Mouse (Mus musculus) right cerebral cortex, postnatal 4 days (tissue): ENCODE measurements around the gene Adipor2.
"Not testable (repeated sequence)": the region's sequence is repeated elsewhere in the genome, so short reads cannot be mapped to it uniquely, and the experiment has no call there.

ENCODE experiments used
- DNase-seq: peaks from one replicate; pipeline ENCODE4 v3.0.0-alpha.2; 2022

The Adipor2 gene

DNA sequence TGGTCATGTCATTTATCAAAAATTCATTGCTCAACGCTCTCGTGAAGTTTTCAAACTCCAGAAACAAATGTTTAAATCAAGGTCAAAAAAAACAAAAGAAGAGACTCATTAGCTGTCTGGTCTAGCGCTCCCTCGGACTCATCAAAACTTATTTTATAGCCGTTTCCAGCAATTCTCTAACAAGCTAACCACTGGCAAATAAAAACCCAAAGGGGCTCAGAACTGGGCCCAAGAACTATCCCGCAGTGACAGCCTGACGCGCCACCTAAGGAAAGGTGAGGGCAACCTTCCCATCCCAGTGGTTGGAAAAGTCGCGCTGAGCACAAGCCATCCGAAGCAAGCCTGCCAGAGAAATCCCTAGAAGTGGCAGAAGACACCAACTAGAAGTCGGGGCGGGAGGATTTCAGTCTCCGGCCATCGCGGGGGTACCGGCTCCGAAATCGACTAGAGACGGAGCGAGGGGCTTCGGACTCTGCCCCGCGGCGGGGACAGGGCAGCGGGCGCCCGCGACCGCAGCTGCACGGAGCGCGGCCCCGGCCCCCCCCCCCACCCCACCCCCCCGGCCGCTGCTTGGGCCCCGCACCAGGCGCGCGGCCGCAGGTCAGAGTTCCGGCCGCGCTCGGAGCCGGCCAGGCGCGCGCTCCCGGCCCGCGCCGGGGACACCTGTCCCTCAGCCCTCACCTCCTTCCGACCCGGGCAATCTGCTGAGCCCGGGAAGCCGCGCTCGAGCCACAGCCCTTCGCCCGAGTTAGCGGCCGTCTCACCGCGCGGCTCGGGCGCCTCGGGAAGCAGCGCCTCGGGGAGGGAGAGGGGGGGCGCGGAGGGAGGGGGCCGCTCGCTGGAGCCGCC, 29.5 kb downstream of the Adipor2 start:
- DNase-seq: peak; percentile 28

DNA sequence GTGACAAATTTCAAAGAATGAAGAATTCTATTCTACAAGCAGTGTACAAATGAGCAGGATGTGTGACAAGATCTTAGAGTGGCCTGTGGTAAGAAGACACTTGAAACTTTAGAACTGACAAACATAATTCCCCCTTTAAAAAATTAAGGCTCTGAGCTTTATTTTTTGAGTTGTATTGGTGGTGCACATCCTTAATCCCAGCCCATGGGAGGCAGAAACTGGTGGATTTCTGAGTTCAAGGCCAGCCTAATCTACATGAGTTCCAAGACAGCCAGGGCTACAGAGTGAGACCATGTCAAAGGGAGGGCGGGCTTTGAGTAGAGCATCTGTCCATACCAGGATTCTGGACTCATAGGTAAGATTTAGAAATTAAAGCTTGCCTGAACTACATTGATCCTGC, 30.7 kb downstream of the Adipor2 start:
- DNase-seq: no peak

GRCm38 (mm10) chr6:119386421-119386820, 31.1 kb downstream of the Adipor2 start:
- DNase-seq: no peak

GRCm38 (mm10) chr6:119385668-119386067, 31.8 kb downstream of the Adipor2 start:
- no peak for DNase-seq

DNA sequence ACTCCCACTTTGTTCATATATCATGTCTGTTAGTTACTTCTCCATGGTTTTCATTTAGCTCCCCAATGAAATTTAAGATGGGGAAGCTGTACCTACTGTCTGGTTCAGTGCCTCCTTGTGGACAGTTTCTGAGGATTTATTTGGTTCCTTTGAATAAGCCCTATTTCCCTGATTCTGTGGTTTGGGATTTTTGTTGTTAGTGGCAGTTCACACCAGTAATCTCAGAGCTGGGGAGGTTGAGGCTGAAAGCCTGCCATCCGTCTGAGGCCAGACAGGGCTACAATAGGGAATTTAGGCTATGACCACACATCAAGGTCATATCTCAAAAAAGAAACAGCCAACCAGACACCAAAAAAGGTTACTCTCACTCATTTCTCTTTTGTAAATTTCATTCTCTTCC, 38.9 kb downstream of the Adipor2 start:
- no peak for DNase-seq

DNA sequence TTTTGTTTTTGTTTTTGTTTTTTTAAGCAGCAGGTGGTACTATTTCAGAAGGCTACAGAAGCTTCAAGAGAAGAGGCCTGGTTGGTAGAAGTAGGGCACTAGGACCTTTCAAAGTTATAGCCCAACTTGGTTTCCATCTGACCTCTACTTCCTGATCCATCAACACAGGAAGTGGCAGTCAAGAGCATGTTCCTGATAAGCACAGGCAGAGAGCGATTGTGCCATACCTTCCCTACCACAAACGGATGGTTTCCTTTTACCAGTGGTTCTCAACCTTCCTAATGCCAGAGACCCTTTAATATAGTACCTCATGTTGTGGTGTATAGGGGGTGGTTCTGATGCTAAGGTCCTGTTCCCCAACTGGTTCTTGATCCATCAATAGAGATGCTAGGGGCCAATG, 39.9 kb downstream of the Adipor2 start:
- no peak for DNase-seq

DNA sequence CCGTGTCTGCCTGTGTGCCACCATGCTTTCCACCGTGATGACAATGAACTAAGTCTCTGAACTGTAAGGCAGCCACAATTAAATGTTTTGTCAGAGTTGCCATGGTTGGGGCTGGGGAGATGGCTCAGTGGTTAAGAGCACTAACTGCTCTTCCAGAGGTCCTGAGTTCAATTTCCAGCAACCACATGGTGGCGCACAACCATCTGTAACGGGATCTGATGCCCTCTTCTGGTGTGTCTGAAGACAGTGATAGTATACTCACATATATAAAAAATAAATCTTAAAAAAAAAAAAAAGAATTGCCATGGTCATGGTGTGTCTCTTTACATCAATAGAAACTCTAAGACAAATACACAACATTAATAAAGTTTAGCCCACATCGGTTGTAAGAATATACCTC, 42.5 kb downstream of the Adipor2 start:
- DNase-seq: no peak

DNA sequence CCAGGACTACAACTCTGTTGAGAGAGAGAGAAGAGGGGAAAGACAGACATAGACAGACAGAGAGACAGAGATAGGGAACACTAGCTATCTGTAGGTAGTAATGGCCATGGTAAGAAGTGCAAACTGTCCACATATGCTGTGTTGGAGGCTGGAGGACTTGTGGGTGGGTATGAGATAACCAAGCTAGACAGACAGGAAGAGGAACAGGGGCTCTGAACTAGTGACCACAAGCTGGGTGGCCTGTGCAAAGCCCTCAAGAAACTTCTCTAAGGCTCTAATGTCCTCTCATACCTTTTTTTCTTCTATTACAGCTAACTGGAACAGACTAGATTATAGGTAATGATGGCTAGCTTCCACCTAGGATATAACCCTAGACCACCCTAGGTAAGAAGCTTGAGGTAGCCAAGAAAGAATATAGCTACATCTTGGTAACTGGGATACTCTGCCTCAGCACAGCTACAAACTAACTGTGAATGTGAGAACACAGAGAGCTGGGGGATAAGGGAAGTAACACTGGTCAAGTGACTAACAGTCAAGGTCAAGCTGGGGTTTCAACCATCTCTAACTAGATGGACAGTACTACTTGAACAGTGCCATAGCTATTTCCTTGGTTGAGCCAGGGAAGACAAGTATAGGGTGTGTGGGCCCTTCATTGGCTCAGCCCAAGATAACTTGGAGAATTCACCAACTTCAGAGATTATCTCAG, 44.4 kb downstream of the Adipor2 start:
- no peak for DNase-seq

GRCm38 (mm10) chr6:119372237-119372636, 45.3 kb downstream of the Adipor2 start:
- no peak for DNase-seq

DNA sequence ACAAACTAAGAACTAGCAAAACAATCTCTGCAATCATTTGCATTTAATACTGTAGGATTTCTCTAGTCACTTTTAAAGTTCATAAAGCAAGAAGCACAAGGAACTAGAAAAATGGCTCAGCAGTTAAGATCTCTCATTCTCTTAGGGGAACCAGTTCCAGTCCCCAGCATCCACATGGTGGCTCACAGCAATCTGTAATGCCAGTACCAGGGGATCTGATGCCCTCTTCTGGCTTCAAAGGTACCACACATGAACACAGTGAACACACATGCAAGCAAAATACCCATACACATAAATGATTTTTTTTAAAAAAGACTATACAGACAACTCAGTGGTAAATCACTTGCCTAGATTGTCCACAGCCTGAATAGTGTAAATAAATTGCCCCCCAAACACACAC, 45.9 kb downstream of the Adipor2 start:
- no peak for DNase-seq

DNA sequence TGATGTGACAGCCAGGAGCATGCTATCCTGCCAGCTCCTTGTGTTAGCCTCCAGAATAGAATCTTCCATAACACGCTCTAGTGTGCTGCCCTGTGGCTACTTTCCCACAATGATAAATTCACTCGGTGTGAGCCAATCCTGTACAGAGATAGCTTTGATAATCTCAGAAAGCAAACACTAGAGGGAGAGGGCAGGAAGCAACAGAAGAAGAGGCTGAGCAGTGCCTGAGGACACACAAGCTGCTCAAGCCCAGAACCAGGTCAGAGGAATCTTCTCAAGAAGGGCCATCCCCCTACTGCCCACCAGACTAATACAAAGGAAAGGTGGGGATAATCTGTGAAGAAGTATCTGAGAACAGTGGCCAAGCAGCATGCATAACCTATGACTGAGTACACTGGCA, 50.1 kb downstream of the Adipor2 start:
- DNase-seq: no peak

GRCm38 (mm10) chr6:119366800-119367199, 50.7 kb downstream of the Adipor2 start:
- DNase-seq: not testable (repeated sequence)

- no peak for DNase-seq
Measured at GRCm38 (mm10) chr6:119363593-119363992, 53.9 kb downstream of the Adipor2 start.

- DNase-seq: no peak
Measured at GRCm38 (mm10) chr6:119360925-119361702, 56.4 kb downstream of the Adipor2 start.

DNA sequence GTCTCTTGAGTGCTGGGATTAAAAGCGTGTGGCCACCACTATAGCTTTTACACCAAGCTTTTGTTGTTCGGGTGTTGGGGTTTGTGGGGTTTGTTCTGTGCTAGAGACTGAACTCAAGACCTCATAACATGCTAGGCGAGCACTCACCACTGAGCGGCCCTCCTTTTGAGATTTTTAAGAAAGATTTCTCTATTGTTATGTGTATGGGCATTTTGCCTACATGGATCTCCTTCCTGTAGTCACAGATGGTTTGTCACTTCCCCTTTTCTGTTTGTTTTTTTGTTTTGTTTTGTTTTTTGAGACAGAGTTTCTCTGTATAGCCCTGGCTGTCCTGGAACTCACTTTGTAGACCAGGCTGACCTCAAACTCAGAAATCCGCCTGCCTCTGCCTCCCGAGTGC, 57.3 kb downstream of the Adipor2 start:
- DNase-seq: not testable (repeated sequence)

DNA sequence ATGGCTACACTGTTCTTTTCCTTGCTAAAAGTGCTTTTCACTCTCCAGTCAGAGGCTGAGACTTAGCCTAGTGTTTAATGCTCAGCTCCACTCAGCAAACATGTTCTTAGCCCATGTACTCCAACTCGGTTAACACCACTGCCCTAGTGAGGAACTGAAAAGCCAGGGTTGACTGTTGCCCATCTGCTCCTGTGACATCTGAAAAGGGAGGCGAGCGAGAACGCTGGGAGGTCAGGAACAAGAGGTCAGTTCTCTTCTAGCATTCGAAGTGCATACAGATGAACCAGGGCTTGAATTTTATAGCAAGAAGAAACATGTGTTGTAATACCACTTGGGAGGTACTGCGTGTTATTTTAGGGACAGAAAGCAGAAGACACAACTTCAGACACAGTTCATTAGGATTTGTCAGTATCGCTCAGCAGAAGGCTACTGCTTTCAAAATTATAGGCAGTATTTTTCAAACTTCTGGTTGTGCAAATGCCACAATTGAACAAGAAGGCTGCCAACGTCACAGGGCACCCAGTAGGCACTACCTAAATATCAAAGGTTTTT, 59.4 kb downstream of the Adipor2 start:
- no peak for DNase-seq

GRCm38 (mm10) chr6:119352501-119352900, 65.0 kb downstream of the Adipor2 start:
- no peak for DNase-seq

DNA sequence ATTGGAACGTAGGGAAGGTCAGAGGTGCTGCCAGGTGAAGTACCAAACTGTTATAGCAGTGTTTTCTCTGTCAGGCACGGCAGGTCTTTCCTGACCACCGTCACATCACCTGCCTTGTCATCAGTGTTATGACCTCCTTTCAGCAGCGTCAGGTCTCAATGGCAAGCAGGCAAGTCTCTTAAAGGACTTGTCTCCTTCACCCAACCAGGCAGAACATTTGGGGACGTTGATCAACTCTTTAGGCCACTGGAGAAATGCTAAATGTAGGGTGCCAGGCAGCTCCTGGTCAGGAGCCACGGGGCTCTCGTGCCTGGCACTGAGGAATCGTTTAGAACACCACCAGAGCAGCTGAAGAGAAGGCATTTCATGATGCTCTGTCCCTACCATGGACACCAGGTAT, 65.8 kb downstream of the Adipor2 start:
- DNase-seq: no peak

GRCm38 (mm10) chr6:119350703-119351198, 66.8 kb downstream of the Adipor2 start:
- DNase-seq: no peak

GRCm38 (mm10) chr6:119348234-119348633, 69.3 kb downstream of the Adipor2 start:
- peak; percentile 98 for DNase-seq

DNA sequence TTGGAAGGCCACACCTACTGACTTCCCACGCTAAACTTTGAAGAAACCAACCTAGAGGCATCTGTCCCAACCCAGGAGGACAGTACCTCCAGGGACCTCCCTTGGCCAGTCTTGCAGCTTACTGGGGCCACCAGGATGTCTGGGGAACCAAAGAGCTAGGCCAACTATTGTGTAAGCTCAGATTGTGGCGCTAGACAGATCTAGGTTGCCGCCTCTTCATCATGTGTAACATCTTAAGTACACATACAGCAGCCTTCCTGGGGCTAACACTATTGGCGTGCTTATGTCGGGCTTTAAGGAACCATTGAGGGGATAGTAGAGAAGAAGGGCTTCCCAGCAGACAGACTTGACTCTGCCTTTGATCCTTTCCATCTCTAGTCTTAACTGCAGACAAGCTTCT, 69.7 kb downstream of the Adipor2 start:
- no peak for DNase-seq

DNA sequence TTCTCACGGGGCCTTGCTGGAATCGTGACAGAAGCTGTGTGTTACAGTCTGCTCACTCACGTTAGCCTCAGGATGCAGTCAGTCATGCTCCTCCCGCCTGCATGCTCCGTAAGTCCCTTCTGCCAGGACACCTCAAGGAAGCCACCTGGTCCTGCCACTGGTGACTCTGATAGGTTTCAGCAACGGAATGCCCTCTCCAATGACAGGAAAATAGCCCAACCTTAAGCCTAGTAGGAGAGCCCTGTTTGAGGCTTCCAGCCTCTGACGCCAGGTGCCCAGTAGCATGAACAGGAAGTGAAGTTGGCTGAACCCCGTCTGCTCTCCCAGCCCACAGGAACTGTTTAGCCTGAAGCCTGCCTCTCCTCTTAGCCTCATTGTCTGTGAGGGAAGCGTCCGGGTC, 71.2 kb downstream of the Adipor2 start:
- DNase-seq: no peak

- DNase-seq: no peak
Measured at GRCm38 (mm10) chr6:119341409-119341808, 76.1 kb downstream of the Adipor2 start.
